Mouse (Mus musculus) ES-E14 (cell line): ENCODE data around the gene Tcf25.

Source experiments
- HCFC1 ChIP-seq: IDR thresholded peaks from 2 replicates; pipeline ENCODE4 v1.6.1; 2012; ENCODE audit warnings: low read length, inconsistent platforms, borderline replicate concordance; ENCODE audit not compliant: insufficient read depth
- ZC3H11A ChIP-seq: IDR thresholded peaks from 2 replicates; pipeline ENCODE4 v1.6.1; 2012; ENCODE audit warnings: low read depth, mild to moderate bottlenecking, inconsistent platforms, low read length, borderline replicate concordance
- ZNF384 ChIP-seq: IDR thresholded peaks from 2 replicates; pipeline ENCODE4 v1.6.1; 2012; ENCODE audit warnings: low read depth, low read length, inconsistent platforms

DNA sequence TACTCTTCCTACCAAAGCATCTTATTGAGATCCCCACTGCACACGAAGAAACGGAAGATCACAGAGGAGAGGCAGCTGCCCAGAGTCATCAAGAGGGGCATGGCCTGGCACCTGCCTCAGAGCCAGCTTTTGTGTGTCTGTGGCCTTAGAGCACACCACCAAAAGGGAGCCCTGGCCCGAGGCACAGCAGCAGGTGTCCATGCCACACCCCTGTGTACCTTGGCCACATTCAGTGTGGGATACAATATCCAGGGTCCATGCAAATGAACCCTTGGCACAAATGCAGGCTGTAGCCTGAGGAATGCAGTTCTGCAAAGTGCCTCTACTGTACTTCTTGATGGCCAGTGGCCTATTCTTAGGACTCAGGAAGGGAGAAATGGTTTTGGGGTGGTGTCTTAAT, 36.1 kb upstream of the Tcf25 start:
- TF ChIP-seq ZNF384 (no peak), HCFC1 (no peak), ZC3H11A (no peak)
